Mouse (Mus musculus) kidney, postnatal 0 days (tissue): ENCODE measurements at regions not wholly inside any gene's neighbourhood (a gene's known extent, or its start where the extent isn't known, plus 50 kb on each side); places are given as distances from the start of the nearest gene placed in this dataset.

Source experiments
- ATAC-seq: fragments of 200-750 bp; cut with Nextera tagmentation; replicated peaks from 2 replicates; pipeline ENCODE4 v1.8.0; 2017; ENCODE audit warnings: low read depth, moderate number of reproducible peaks, moderate TSS enrichment, moderate library complexity; ENCODE audit not compliant: low FRiP score
- DNase-seq: peaks from one replicate; pipeline ENCODE4 v3.0.0-alpha.2; 2016; ENCODE audit warnings: low spot score
- H3K27ac ChIP-seq: fragments of 300-500 bp; sonication (generic); 2 replicates; pipeline ENCODE4 v1.5.1; 2014; ENCODE audit warnings: mild to moderate bottlenecking
- H3K27me3 ChIP-seq: fragments of 300-500 bp; sonication (generic); 2 replicates; pipeline ENCODE4 v1.6.1; 2014; ENCODE audit warnings: low read length, mixed read lengths; ENCODE audit not compliant: insufficient read depth
- H3K36me3 ChIP-seq: fragments of 300-500 bp; sonication (generic); 2 replicates; pipeline ENCODE4 v1.6.1; 2014; ENCODE audit warnings: low read length, mixed read lengths; ENCODE audit not compliant: insufficient read depth
- H3K4me1 ChIP-seq: fragments of 300-500 bp; sonication (generic); replicated peaks from 2 replicates; pipeline ENCODE4 v1.6.1; 2014; ENCODE audit warnings: antibody characterized with exemption, low read length, mixed read lengths; ENCODE audit not compliant: insufficient read depth
- H3K4me2 ChIP-seq: fragments of 300-500 bp; sonication (generic); 2 replicates; pipeline ENCODE4 v1.6.1; 2014; ENCODE audit warnings: mild to moderate bottlenecking, low read length, moderate library complexity, mixed read lengths
- H3K4me3 ChIP-seq: fragments of 300-500 bp; sonication (generic); replicated peaks from 2 replicates; pipeline ENCODE4 v1.5.1; 2014; ENCODE audit warnings: low read depth, low read length
- H3K9ac ChIP-seq: fragments of 300-500 bp; sonication (generic); 2 replicates; pipeline ENCODE4 v1.6.1; 2014; ENCODE audit warnings: low read depth, low read length
- H3K9me3 ChIP-seq: fragments of 300-500 bp; sonication (generic); replicated peaks from 2 replicates; pipeline ENCODE4 v1.6.1; 2016; ENCODE audit warnings: low read length, inconsistent platforms, mixed read lengths
- CTCF ChIP-seq: IDR thresholded peaks from 2 replicates; pipeline ENCODE4 v1.5.1; 2016; ENCODE audit warnings: antibody characterized with exemption, low read depth, mild to moderate bottlenecking, moderate library complexity
- whole genome bisulfite sequencing: fragments of 180-500 bp; shearing (Covaris S2); extraction: QIAGEN DNeasy Blood & Tissue Kit; methylation state at CpG from one replicate; pipeline ENCODE4 v1.1.7; 2014; 5-methylcytosine and 5-hydroxymethylcytosine counted together

DNA sequence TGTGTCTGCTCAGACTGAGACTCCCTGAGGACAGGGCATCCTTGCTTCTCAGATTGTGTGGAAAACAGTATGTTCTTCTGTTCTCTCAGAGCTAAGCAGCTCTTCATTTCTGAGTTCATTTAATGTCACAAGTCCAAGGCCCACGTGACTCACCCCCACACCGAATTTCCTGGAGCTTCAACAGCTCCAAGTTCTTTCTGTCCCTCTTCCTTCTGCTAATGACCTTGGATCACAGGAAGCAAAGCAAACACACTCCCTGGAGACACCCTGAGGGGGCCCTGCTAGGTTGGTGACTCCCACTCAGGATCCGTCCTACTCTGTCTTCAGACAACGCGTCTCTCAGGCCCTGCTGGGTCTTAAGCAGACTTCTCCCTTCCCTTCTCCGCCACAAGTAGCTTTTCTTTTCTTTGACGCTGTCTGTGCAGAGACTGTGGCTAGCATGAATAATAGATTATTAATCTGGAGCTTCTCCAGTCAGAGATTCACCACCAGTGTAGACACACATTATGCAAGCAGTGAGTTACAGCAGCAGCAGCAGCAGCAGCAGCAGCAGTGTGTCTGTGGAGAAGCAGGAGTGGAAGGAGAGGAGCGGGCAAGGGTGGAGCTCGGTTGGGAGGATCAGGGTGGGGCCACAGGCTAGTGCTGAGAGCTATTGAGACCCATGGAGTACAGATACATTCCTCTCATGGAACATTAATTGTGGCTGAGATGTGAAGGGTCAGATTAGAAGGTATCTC, 115.4 kb upstream of the Lrfn2 start:
- WGBS = 36% methylated on average over 9 of the region's 9 CpGs
- ATAC-seq (peak; percentile 43; the same call in 1 of the 2 replicates), DNase-seq (peak; percentile 57)
- TF ChIP-seq CTCF = no peak
- Histone ChIP-seq H3K4me1 (peaks cover 3% of the 10 kb centered on the region; the same call in 1 of the 2 replicates), H3K36me3 (no peaks in the 10 kb centered on the region), H3K27me3 (no peaks in the 10 kb centered on the region), H3K9ac (no peak overlapping the region), H3K4me3 (no peak overlapping the region), H3K4me2 (no peak overlapping the region), H3K27ac (no peak overlapping the region), H3K9me3 (no peaks in the 10 kb centered on the region)

DNA sequence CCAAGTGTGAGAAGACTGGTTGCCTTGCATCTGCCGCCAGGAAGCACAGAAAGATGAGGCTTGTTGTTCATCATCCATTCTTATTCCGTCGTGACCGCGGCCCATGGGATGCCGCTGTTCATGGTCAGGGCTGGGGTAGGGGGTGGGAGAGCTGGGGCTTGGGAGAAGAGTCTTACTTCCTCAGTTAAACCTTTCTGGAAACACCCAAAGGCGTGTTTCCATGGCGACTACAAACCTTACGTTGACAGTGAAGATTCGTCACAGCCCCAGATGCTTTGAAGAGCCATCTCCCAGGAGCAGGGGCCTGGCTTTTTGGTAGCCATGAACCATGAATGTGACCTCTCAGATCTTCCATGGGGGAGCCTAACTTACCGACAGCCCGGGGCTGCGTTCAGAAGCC, 114.6 kb upstream of the Lrfn2 start:
- TF ChIP-seq CTCF = no peak
- 85% methylated on average over 13 of the region's 13 CpGs for WGBS
- Histone ChIP-seq H3K4me2 (no peak overlapping the region), H3K4me1 (peaks cover 3% of the 10 kb centered on the region; the same call in 1 of the 2 replicates), H3K27me3 (no peaks in the 10 kb centered on the region), H3K36me3 (no peaks in the 10 kb centered on the region), H3K9ac (no peak overlapping the region), H3K27ac (no peak overlapping the region), H3K4me3 (no peak overlapping the region), H3K9me3 (no peaks in the 10 kb centered on the region)
- ATAC-seq (no peak), DNase-seq (no peak)

- TF ChIP-seq CTCF = no peak
- ATAC-seq (no peak), DNase-seq (no peak)
- WGBS = 87% methylated on average over 1 of the region's 1 CpGs
- Histone ChIP-seq H3K4me2 (no peak overlapping the region), H3K9ac (no peak overlapping the region), H3K27me3 (no peaks in the 10 kb centered on the region), H3K36me3 (no peaks in the 10 kb centered on the region), H3K9me3 (no peaks in the 10 kb centered on the region), H3K4me1 (peaks cover 3% of the 10 kb centered on the region; the same call in 1 of the 2 replicates), H3K4me3 (no peak overlapping the region), H3K27ac (no peak overlapping the region)
These were observed 112.5 kb upstream of the Lrfn2 start for GRCm38 (mm10) chr17:48819703-48820102.

DNA sequence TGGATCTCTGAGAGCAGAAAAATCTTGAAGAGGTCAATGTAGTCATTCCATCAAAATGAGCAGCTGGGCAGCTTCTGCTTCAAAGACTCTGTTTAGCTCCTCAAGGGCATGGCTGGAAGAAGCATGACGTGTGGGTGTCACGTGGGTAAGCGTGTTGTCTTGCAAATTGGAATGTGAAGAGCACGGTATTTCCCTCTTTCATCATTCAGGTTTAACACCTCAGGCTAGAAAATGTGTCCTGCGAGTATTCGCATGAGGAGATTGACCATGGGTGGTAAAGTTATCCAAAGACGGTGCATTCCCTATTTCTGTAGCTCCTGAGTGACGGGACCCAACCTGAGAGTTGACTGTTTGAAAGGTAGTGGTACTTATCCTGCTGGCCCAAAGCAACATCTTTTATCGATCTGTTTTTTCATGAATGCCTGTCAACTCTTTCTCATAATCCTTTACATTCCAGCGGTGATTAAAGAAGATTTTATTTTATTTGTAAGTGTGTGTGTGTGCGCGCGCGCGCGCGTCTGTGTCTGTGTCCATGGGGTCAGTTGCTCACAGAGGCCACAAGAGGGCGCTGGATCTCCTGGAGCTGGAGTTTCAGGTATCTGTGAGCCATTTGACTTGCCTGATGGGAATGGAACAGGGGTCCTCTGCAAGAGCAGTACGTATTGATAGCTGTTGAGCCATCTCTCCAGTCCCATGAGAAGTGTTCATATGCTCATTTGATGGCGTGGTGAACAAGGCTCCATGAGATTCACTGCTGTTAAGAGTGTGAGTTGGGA, 109.9 kb upstream of the Lrfn2 start:
- Histone ChIP-seq H3K9ac (no peak overlapping the region), H3K4me3 (no peak overlapping the region), H3K4me2 (no peak overlapping the region), H3K27ac (no peak overlapping the region), H3K4me1 (0 out of 2 replicates have a peak, but pooled peaks cover 3% of the 10 kb centered on the region), H3K27me3 (no peaks in the 10 kb centered on the region), H3K36me3 (no peaks in the 10 kb centered on the region), H3K9me3 (no peaks in the 10 kb centered on the region)
- DNase-seq (no peak), ATAC-seq (no peak)
- WGBS = 92% methylated on average over 20 of the region's 20 CpGs
- peak; percentile 11; the same call in 1 of the 2 replicates for TF ChIP-seq CTCF

GRCm38 (mm10) chr17:48823921-48824320, 108.3 kb upstream of the Lrfn2 start:
- Histone ChIP-seq H3K9me3 (no peaks in the 10 kb centered on the region), H3K27me3 (no peaks in the 10 kb centered on the region), H3K4me2 (no peak overlapping the region), H3K4me3 (no peak overlapping the region), H3K4me1 (no peaks in the 10 kb centered on the region), H3K27ac (no peak overlapping the region), H3K36me3 (no peaks in the 10 kb centered on the region), H3K9ac (no peak overlapping the region)
- TF ChIP-seq CTCF = no peak
- WGBS = 56% methylated on average over 9 of the region's 9 CpGs
- ATAC-seq = no peak
- no peak for DNase-seq

GRCm38 (mm10) chr17:48825212-48825913, 106.8 kb upstream of the Lrfn2 start:
- no peaks in the 10 kb centered on the region for H3K9me3 ChIP-seq
- no peak for DNase-seq
- H3K4me1 ChIP-seq = no peaks in the 10 kb centered on the region
- no peak overlapping the region for H3K4me3 ChIP-seq
- no peaks in the 10 kb centered on the region for H3K36me3 ChIP-seq
- WGBS = 69% methylated on average over 9 of the region's 9 CpGs
- ATAC-seq = no peak
- no peak overlapping the region for H3K4me2 ChIP-seq
- H3K9ac ChIP-seq = no peak overlapping the region
- H3K27me3 ChIP-seq = no peaks in the 10 kb centered on the region
- no peak for TF ChIP-seq CTCF
- H3K27ac ChIP-seq = no peak overlapping the region
